24 mouse cellular contexts compared by ENCODE assay signal in genomic region chr11:57701956-57702355, GRCm38 (mm10). TPM values are rescaled to one million over a fixed set of nuclear protein-coding genes. Genes with fewer than 3 reads are reported as not detected.
A peak's percentile ranks its signal among the peaks of the same experiment; 100 is the strongest.
DNase-seq lines count a peak whose midpoint lies in the region; ATAC-seq lines count a peak whose summit lies in the region.
"Had no signal": no experiment of that assay in that cellular context is flagged by ENCODE, and none has a peak within 500 bp of the region (broad histone marks: within the 10 kb centered on the region; RNA-seq: fewer than 3 reads in every experiment).

No protein-coding gene starts in this region.

- WGBS in hindbrain, embryonic 13.5 days = 45% methylated on average over 5 of the region's 5 CpGs
- WGBS in hindbrain, embryonic 12.5 days = 49% methylated on average over 5 of the region's 5 CpGs
- 43% methylated on average over 5 of the region's 5 CpGs for WGBS in neural tube, embryonic 13.5 days
- WGBS in limb, embryonic 15.5 days = 40% methylated on average over 5 of the region's 5 CpGs

- peaks cover under 1% of the 10 kb centered on the region for H3K9me3 ChIP-seq in hindbrain, embryonic 13.5 days
- H3K9me3 ChIP-seq in hindbrain, embryonic 12.5 days (replicated peaks) = 0 out of 2 replicates have a peak, but pooled peaks cover 10% of the 10 kb centered on the region
- H3K9me3 ChIP-seq in neural tube, embryonic 13.5 days = no peaks in the 10 kb centered on the region
- no peaks in the 10 kb centered on the region for H3K9me3 ChIP-seq in limb, embryonic 15.5 days

- peaks cover 20% of the 10 kb centered on the region for H3K4me1 ChIP-seq in hindbrain, embryonic 13.5 days (replicated peaks)
- H3K4me1 ChIP-seq in hindbrain, embryonic 12.5 days = peaks cover 18% of the 10 kb centered on the region
- H3K4me1 ChIP-seq in neural tube, embryonic 13.5 days (replicated peaks) = peaks cover 21% of the 10 kb centered on the region
- peaks cover 15% of the 10 kb centered on the region for H3K4me1 ChIP-seq in limb, embryonic 15.5 days
- H3K4me1 ChIP-seq: megakaryocyte, embryonic 14.5 days had no signal

- DNase-seq in neural tube, embryonic 10.5 days (ENCODE audit: extremely low spot score, low spot score) = no peak
- DNase-seq in right cerebral cortex, postnatal 36 days (ENCODE audit: low spot score in 2 of 2) = no peak
- DNase-seq in layer of hippocampus, postnatal 36 days = no peak
- DNase-seq: adrenal gland, postnatal 36 days; cerebellum, adult 11 months; gastrocnemius, postnatal 10 days; lung, embryonic 14.5 days; lung, postnatal 36 days; retina, postnatal 1 day; right cerebral cortex, postnatal 25 days had no signal

- peak overlapping the region; percentile 55; the same call in 1 of the 2 replicates for H3K27ac ChIP-seq in hindbrain, embryonic 13.5 days
- H3K27ac ChIP-seq in hindbrain, embryonic 12.5 days = no peak overlapping the region; the same call in 1 of the 2 replicates
- H3K27ac ChIP-seq in neural tube, embryonic 13.5 days (replicated peaks) = no peak overlapping the region
- H3K27ac ChIP-seq in limb, embryonic 15.5 days = 0 out of 2 replicates have a peak overlapping the region, but pooled peaks have one; percentile 5
- H3K27ac ChIP-seq: embryonic facial prominence, embryonic 10.5 days; forebrain, embryonic 10.5 days; layer of hippocampus, adult 2 months; liver, embryonic 14.5 days; neural tube, embryonic 12.5 days had no signal

- H3K4me2 ChIP-seq in hindbrain, embryonic 13.5 days = no peak overlapping the region
- H3K4me2 ChIP-seq in hindbrain, embryonic 12.5 days (replicated peaks) = no peak overlapping the region
- no peak overlapping the region for H3K4me2 ChIP-seq in neural tube, embryonic 13.5 days
- no peak overlapping the region for H3K4me2 ChIP-seq in limb, embryonic 15.5 days
- H3K4me2 ChIP-seq: heart, embryonic 11.5 days; lung, embryonic 14.5 days; neural tube, embryonic 12.5 days had no signal

- peaks cover 4% of the 10 kb centered on the region; the same call in 1 of the 2 replicates for H3K36me3 ChIP-seq in hindbrain, embryonic 13.5 days
- 0 out of 2 replicates have a peak, but pooled peaks cover 3% of the 10 kb centered on the region for H3K36me3 ChIP-seq in hindbrain, embryonic 12.5 days
- no peaks in the 10 kb centered on the region for H3K36me3 ChIP-seq in neural tube, embryonic 13.5 days
- peaks cover 8% of the 10 kb centered on the region for H3K36me3 ChIP-seq in limb, embryonic 15.5 days

- no peak for ATAC-seq in hindbrain, embryonic 13.5 days (ENCODE audit: low FRiP score)
- no peak for ATAC-seq in hindbrain, embryonic 12.5 days (ENCODE audit: low FRiP score)
- no peak for ATAC-seq in neural tube, embryonic 13.5 days (ENCODE audit: low read depth)
- ATAC-seq in limb, embryonic 15.5 days (ENCODE audit: insufficient number of reproducible peaks, low FRiP score, low TSS enrichment, low read depth) = no peak
- ATAC-seq: forebrain, embryonic 16.5 days; inflammation-experienced regulatory T-cells, adult 6 months; Patski had no signal

- peaks cover 10% of the 10 kb centered on the region; the same call in 1 of the 2 replicates for H3K27me3 ChIP-seq in hindbrain, embryonic 13.5 days
- H3K27me3 ChIP-seq in hindbrain, embryonic 12.5 days = peaks cover 3% of the 10 kb centered on the region; the same call in 1 of the 2 replicates
- H3K27me3 ChIP-seq in neural tube, embryonic 13.5 days = peaks cover 24% of the 10 kb centered on the region
- no peaks in the 10 kb centered on the region for H3K27me3 ChIP-seq in limb, embryonic 15.5 days
- H3K27me3 ChIP-seq: Patski had no signal

- no peak overlapping the region for H3K4me3 ChIP-seq in hindbrain, embryonic 13.5 days
- no peak overlapping the region for H3K4me3 ChIP-seq in hindbrain, embryonic 12.5 days
- H3K4me3 ChIP-seq in neural tube, embryonic 13.5 days = no peak overlapping the region
- no peak overlapping the region for H3K4me3 ChIP-seq in limb, embryonic 15.5 days
- H3K4me3 ChIP-seq: embryonic facial prominence, embryonic 10.5 days; forebrain, embryonic 10.5 days; layer of hippocampus, adult 2 months; megakaryocyte, embryonic 14.5 days; neural tube, embryonic 12.5 days had no signal

- no peak overlapping the region for H3K9ac ChIP-seq in hindbrain, embryonic 13.5 days
- no peak overlapping the region for H3K9ac ChIP-seq in hindbrain, embryonic 12.5 days
- 0 out of 2 replicates have a peak overlapping the region, but pooled peaks have one; percentile 3 for H3K9ac ChIP-seq in neural tube, embryonic 13.5 days
- H3K9ac ChIP-seq in limb, embryonic 15.5 days = no peak overlapping the region
- H3K9ac ChIP-seq: liver, embryonic 14.5 days; lung, embryonic 14.5 days; neural tube, embryonic 12.5 days had no signal

RNA-seq across cellular contexts. Expression of gene Galnt10, which starts 56.7 kb away (rescaled TPM):
- polyA plus RNA-seq in hindbrain, embryonic 13.5 days (2015; fragmentation: Nextera tagmentation; extraction: Ambion mirVana) = 12.1 and 12.2 TPM in 2 replicates
- polyA plus RNA-seq in hindbrain, embryonic 12.5 days (2016; fragmentation: Nextera tagmentation; extraction: Ambion mirVana) = 31.1 and 31.4 TPM in 2 replicates
- polyA plus RNA-seq in neural tube, embryonic 13.5 days (2015; fragmentation: Nextera tagmentation; extraction: Ambion mirVana) = 12.2 and 13.0 TPM in 2 replicates
- polyA plus RNA-seq in limb, embryonic 15.5 days (2015; fragmentation: Nextera tagmentation; extraction: Ambion mirVana) = 30.5 and 36.5 TPM in 2 replicates
- 1 to 10 TPM; 6.9 to 7.3 TPM for total RNA-seq in layer of hippocampus, postnatal 36 days (2021)

Comparison
In these comparisons a context has a peak if more than half of its experiments do, and no peak if none do; other contexts are left out.
1. H3K27ac ChIP-seq: peak in hindbrain, embryonic 13.5 days (single experiment) and limb, embryonic 15.5 days (single experiment); none in hindbrain, embryonic 12.5 days (single experiment) and neural tube, embryonic 13.5 days (single experiment).